Mouse (Mus musculus) cerebral cortex, adult 2 months (tissue): ENCODE results near the gene Pex26.

Experiments used
- WGBS: fragments of 180-500 bp; shearing (Covaris S2); methylation state at CpG from one replicate; pipeline ENCODE4 v1.1.7; 2018; 5-methylcytosine and 5-hydroxymethylcytosine counted together

The Pex26 gene

DNA sequence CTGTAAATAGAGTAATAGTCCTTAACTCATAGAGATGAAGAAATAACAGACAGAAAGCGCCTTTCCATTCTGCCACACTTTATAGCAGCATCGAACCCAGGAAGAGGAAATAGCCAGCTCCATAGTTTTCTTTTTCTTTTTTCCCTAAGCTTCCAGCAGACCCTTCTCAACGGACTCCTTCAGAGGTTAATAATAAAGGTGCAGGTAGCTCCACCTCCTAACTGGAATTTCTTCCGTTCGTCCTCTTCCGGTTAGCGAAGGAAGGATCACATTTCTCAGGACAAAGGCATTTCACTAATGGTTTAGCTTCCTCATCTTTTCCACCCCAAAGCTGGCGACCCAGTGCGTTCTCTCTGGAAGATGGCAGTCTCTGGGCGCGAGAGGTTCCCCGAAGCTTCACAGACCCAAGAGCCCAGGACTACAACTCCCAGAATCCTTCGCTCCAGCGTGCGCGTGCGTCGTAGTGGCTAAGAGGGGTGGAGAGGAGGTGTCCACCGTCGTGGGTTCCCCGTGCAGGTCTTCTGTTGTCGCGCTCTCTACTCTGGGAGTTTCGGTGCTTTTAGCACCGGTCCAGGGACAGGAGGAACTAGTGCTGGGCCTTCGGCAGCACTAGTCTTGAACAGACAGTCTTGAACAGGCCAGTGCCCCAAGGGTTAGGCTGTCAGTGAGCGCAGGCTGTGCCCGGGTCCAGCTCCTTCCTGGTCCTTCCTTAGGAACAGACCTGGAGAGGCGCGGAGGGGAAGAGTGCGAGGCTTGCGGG, at the start of gene Pex26:
Gene Pex26 (plus strand): TSS at position 254 of the 760 bp plus-strand sequence.
- 1% methylated on average over 32 of the region's 32 CpGs for WGBS

DNA sequence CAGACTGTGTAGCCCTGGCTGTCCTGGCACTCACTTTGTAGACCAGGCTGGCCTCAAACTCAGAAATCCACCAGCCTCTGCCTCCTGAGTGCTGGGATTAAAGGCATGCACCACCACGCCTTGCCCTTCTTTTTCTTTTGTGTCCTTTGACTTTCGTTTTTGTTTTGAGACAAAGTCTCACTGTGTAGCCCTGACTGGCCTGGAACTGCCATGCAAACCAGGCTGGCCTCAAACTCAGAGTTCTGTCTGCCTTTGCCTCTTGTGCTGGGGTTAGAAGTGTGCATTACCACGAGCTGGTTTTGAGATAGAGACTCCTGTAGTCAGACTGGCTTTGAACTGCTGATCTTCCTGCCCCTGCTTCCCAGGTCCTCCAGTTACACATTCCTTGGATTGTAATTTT, 49.2 kb upstream of the Pex26 start:
- 66% methylated on average over 3 of the region's 3 CpGs for WGBS

DNA sequence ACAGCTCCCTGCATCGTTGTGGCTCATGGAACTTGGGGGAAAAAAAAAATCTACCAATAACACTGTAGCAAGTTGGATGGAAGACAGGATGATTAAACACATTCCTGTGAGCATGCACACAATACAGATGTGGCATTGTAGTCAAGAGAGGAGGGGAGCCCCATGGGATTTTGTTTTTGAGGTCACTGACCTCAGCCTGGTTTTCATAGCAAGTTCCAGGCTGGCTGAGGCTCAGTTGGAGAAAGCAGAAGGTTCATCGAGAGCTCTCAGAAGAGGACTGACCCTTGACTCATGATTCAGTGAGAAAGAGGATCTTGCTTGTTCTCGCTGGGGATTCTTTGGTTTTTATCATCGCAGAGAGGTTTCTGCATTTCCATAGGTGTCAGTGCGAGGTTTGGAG, 48.6 kb upstream of the Pex26 start:
- 83% methylated on average over 5 of the region's 5 CpGs for WGBS

DNA sequence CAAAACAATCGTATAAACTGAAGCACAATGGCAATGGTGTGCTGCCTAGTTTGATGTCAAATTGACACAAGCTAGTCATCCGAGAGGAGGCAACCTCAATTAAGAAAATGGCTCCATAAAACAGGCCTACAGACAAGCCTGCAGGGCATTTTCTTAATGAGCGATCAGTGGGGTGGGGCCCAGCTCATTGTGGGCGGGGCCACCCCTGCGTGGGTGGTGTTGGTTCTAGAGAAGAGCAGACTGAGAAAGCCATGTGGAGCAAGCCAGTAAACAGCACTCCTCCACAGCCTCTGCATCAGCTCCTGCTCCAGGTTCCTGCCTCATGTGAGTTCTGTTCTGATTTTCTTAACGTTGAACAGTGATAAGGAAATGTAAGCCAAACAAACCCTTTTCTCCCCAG, 46.2 kb upstream of the Pex26 start:
- WGBS: 59% methylated on average over 6 of the region's 6 CpGs

DNA sequence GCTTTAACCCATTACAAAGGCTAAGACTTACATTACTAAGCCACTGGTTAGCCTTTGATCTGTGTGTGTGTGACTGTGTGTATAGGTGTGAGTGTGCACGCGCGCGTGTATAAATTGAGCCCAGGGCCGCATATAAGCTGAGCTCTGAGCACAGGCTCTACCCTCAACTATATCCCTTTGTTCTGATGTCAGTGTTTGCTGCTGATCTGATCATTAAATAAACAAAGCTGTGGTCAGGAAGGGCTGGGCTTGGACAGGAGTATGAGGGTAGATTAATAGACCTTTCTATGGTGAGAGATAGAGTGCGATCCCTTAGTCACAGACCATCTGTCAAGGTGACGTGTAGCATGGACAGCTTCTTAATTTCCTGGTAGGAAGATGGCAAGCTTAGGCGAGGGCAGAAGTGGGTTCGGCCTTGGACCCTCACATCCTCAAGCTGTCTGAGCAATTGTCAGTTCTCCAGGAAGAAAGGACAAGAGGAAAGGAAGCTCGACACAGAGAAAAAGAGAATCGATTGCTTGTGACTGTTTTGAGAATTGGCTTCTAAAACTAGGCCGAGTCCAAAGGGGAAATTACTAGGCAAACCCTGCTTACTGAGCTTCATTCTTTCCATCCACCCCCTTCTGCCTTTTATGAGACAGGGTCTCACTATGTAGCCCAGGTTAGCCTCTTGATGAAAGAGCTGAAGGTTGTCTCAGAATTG, 45.0 kb upstream of the Pex26 start:
- 85% methylated on average over 12 of the region's 12 CpGs for WGBS

DNA sequence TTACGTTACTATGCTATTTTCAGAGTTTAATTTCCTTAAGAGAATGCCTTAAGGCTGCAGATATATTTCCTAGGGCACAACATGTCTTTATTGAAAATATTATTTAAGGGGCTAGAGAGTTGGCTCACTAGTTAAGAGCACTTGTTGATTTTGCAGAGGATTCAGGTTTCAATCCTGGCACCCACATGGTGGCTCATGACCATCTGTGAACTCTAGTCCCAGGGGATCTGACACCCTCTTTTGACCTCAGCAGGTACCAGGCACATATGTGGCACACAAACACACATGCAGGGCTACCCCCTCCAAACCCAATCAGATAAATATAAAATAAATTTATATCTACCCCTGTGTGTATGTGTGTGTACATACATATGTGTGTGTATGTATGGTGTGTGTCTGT, 44.2 kb upstream of the Pex26 start:
- 92% methylated on average over 1 of the region's 1 CpGs for WGBS

DNA sequence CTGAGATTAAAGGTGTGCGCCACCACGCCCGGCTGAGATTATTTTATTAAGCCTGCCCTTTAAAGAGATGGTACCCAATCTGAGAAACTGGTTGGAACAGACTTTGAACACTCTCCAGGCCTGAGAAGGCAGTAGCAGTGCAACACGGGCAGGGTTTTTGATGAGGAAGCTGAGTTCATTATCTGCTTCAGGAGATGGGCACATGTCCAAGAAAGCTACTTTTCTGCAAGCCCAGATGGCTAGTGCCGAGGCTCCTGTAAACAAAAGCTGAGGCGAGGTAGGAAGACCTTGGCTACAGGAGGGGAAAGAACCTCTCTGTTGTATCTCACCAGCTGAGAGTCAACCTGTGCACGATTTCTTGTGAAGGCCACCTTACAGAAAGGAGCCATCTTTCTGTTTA, 41.2 kb upstream of the Pex26 start:
- WGBS: 77% methylated on average over 7 of the region's 7 CpGs

DNA sequence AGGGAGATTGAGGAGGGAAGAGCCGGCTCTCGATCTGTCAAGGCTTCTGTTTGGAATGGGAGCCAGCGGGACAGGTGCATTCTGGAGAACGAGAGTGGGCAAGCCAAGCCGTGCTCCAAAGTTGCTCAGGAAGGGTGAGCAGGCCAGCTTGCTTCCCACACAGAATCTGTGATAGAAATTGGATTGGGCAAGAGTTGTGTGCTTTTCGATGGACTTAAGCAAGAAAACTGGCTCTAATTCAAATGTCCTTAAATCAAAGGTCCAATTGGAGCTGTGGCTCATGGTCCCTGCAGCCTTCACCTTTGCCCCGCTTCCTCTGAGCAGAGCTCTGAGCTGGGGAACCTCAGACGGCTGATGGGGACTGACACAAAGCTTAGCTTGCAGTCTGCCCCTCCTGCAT, 40.0 kb upstream of the Pex26 start:
- 75% methylated on average over 8 of the region's 8 CpGs for WGBS

DNA sequence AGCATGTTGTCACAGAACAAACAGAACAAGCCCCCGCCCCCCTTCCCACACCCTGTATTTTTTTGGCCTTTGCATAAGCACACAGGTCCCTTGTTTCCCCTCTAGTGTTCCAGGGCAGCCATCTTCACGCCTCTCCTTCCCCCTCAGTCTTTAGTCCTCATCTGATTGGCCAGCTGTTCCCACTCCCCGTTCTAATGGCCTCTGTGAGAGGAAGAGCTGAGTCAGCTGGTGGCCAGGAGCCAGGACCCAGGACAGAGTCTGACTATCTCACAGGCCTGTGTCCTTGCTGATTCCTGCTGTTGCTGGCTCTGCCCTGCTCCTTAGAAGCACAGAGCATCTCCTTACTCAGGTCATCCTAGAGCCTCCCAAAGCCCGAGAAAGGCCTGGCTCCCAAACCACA, 39.4 kb upstream of the Pex26 start:
- 64% methylated on average over 4 of the region's 4 CpGs for WGBS

DNA sequence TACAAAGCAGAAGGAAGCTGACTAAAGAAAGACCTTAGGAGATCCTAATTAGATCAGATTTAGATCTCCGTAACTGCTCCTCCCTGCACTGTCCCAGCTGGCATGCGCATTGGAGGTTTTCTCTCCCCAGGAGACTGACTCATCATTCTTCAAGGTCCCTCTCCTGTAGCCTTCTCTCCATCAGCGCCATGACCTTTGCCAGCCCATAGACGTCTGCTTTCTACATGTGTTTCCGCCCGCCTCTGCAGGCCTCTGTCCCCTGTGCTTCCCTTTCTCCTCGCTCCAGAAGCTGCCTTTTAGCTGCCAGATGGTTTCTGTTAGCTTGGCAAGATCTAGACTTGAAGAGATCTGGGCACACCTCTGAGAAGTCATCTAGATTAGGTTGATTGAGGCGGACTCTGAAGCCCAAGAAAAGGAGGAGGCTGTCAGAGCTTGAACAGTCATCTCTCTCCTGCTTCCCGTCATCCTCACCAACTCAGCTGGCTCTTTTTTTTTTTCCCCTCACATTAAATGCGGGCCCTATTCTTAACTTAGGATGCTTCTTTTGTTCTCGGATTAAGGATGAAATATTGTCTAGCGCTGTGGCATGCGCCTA, 38.4 kb upstream of the Pex26 start:
- WGBS: 62% methylated on average over 13 of the region's 13 CpGs

DNA sequence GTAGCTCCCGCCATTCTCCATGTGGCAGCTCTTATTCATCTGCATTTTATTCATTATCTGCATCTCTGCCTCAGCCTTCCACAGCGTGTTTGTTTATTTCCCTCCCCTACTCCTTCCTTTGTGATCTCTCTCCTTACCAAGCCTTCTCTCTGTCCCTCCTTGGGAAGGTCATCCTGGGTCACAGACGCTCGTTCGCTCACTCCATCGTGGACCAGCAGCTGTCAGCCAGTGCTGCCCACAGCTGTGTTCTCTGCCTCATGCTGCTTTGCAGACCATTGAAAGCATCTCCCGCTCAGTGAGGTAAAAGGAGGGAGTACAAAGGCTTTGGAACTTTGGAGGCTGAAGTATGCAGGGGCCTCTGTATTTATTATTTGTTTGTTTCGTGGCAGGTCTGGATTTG, 37.6 kb upstream of the Pex26 start:
- WGBS: 75% methylated on average over 8 of the region's 8 CpGs

DNA sequence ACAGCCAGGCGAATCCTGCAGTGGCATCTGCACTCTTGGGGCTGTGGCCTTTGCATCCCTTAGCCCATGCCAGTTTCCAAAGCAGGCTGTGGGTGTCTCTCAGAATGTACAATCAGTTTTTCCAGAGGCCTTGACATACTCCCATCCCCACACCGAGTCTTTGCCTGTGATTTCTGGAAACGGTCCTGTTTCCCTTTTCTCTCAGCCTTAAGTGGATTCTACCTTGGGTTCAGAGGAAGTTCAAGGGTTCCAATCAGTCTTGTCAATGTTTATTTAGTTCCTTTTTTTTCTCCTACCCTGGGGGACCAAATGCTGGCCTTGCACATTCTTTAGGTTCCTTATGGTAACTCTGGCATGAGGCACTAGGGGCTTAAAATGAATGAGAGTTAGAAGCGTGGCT, 36.7 kb upstream of the Pex26 start:
- 85% methylated on average over 4 of the region's 4 CpGs for WGBS

DNA sequence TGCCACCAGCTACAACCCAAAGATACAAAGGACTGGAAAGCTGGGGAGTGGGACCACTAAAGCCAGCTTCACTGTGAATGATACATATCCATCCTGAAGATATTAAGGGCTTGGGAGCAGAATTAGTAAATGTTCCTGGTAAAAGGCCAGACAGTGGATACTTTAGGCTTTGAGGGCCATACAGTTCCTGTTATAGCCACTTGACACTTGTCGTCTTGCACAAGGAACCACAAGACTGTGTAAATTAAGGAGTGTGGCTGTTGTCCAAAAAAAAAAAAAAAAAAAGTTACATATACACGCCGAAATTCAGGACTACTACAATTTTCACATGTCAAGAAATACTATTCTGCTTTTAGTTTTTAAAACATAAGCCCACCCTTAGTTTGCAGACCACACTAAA, 35.1 kb upstream of the Pex26 start:
- 61% methylated on average over 3 of the region's 3 CpGs for WGBS

DNA sequence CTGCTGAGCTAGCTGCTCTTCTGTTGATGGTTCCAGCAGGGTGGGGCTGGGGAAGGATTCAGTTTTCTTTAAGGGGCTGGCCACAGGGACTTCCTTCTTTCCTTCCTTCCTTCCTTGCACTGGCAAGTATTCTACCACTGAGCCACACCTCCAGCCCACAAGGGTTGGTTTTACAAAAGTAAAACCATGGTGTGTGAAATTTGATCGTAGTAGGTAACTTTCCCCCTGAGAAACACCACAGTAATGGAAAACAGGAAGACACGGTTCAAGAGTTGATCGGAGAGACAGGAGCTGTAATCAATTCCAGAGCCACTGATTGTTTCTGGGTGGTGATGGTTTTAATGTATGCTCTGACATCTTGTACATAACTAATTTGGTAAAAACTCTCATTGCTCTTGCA, 34.0 kb upstream of the Pex26 start:
- 89% methylated on average over 3 of the region's 3 CpGs for WGBS

DNA sequence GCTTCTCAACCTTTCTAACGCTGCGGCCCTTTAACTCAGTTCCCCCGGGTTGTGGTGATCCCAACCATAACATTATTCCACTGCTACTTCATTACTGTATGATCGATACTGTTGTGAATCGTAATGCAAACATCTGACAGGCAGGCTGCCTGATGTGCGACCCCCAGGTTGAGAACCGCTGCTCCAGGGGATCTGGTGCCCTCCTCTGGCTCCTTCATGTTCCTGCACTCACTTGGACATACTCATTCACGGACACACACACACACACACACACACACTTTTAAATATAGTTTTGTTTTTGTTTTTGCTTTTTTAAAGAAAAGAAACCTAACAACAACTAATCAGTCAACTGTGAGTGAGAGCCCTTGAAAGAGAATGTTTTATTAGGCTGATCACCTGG, 33.3 kb upstream of the Pex26 start:
- WGBS: 95% methylated on average over 8 of the region's 8 CpGs

DNA sequence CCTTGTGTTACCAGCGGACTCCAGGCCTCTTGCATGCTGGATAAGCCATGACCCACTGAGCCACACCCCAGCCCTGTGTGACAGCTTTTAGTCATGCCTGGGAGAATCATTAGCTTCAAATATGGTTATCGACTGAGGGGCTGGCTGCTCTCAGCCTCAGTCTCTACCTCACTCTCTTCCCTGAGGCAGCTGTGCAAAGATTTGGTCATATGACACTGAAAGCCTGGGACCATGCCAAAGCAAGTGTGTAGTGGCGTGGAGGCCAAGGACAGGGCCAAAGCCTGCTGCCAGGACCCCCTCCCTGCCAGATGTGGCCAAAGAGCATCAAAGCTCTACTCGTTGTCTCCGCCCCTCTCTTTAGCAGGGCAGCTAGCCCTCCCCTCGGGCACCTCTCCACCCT, 31.7 kb upstream of the Pex26 start:
- 61% methylated on average over 6 of the region's 6 CpGs for WGBS

DNA sequence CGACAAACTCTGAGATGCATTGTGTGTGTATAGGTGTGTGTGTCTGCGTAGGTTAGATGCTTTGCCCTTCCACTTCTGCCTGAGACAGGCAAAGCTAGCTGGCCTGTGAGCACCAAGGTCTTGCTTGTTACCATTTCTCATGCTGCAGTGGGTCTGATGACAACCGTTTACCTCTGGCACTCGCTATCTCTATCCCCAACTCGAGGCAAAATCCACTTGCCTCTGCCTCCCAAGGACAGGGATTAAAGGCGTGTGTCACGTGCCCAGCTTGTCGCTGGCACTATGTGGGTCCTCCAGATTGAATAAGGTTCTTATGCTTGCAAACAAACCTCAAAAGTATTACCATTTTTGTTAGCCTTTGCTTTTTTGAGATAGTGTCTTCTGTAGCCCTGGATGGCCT, 30.3 kb upstream of the Pex26 start:
- 86% methylated on average over 8 of the region's 8 CpGs for WGBS

DNA sequence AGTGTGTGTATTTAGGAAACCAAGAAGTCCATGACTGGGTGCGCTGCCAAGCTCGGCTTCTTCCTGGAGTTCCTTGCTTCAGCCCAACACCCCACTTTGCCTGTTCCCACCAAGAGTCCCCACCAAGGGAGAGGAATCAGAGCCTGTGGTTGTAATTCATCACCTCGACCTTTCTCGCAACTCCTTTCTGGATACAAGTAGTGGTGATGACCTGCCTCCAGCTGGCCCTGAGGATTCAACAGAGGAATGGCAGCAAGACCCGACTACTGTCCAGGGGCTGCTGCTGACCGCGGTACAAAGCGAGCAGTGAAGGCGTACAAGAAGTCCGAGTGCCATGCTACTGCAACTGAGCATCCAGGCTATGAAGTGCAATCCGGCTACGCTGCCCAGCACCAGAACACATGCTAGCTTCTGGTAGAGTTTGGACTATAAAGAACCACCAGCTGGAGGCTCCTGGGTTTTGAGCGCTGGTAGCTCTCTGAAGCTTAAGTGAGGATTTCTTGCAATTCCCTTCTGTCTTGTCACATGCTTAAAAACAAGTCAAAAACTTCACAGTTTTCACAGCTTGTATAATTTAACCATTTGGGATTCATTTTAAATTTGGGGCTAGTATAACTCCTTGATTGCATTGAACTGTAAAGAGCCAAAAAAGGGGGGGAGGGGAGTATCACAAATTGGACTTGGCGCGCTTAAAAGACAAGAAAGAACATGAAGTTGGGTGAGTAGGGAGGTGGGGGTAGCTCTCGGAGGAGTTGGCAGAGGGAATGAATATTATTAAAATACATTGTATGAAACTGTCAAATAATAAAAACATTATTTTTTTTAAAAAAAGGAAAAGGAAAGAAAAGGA, 28.8 kb upstream of the Pex26 start:
- 65% methylated on average over 16 of the region's 16 CpGs for WGBS

DNA sequence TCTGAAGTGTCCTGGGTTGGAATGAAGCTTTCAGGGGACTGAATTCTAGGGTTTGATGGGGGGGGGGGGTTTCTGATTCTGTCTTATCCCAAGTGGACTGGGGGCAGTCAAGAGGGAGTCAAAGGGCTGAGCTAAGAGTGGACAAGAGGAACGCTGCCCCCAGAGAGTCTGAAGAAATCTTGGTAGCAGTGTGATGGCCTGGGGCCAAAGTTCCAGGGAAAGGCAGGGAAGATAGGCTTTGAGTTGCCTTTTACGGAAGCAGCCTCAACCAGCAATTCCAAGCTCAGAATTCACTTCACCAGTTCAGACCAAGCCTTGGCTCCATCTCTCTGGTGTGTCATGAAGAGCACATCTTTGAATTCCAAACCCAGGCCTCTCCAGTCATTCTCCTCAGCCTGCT, 27.4 kb upstream of the Pex26 start:
- WGBS: 72% methylated on average over 2 of the region's 2 CpGs

DNA sequence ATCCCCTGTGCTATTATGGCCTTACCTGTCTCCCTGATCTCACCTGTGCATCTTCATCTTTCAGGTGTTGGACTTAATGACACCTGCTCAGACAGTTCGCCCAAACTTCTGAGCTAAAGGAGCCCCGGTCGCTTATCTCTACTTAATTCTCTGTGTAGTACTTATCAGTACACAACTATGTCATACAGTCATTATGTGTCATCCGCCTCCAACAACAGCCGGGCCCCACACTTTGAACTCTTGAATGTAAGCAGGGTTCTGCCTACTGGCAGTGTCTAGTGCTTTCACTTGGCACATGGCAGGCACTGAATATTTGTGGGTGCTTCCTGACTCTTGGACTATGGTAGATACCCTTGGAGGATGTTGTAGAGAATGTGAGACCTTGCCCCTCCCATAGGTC, 23.9 kb upstream of the Pex26 start:
- 94% methylated on average over 5 of the region's 5 CpGs for WGBS

DNA sequence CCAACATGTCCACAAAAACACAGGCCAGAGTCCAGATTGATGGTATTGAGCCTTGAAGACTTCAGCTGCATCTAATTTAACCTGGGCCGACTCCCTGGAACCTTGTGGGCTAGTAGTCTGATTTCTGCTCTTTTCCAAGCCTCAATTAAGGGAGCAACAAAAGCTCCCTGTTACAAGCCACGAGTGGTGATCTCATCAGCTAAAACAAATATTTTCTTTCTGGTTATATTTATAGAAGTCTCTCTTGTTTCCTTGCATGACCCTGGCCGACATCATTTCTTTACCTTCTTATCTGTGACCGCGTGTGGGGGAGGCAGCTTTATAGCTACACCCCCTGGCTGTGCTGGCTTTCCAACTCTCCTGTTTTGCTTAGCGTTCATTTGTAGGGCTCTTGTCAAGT, 23.3 kb upstream of the Pex26 start:
- 66% methylated on average over 6 of the region's 6 CpGs for WGBS

DNA sequence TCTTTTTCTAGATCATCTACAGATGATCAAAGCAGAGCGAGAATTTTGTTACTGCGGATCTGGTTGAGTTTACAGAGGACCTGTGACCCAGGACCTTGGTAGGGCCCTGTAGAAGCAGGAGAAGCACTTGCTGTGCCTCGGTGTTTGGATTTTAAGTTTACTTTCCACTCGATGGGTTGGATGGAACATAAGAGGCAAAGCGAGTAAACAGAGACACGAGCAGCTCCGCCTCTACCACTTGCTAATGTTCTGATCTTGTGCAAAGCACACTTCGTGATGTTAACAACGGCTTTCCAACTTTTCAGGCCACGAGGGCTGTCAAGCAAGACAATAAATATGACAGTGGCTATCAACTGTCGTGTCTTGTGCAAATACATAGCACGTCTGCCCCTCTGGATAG, 20.9 kb upstream of the Pex26 start:
- 95% methylated on average over 12 of the region's 12 CpGs for WGBS
